Mouse (Mus musculus): Measurements from ENCODE around the gene Aldh1a7.

The Aldh1a7 gene

DNA sequence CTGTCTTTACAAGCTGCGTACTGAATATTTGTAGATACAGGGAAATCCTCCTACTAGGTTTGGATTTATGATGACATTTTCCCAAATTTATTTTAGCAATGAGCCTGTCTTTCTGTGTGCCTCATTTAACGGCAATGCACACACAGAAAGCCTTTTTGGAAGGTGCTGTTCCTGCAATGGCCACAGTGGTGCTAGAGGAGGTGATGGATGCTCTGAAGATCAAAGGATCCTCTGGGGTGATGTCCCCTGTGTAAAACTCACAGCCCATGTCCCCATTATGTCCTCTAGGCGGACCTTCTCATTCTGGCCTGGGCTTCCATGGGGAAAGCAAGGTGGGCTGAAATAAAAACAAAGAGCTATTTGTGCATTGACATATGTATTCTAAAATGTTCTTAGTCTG is 83.0 kb downstream of the Aldh1a7 start:
- ATAC-seq (ENCODE audit: insufficient number of reproducible peaks, low FRiP score, low TSS enrichment) = no peak
